Mouse (Mus musculus) CH12.LX (cell line): ENCODE measurements around the gene Mgll. TPM values are rescaled to one million over a fixed set of nuclear protein-coding genes. Genes with fewer than 3 reads are reported as not detected.
A peak's percentile ranks its signal among the peaks of the same experiment; 100 is the strongest.

Source experiments
- DNase-seq: peaks from one replicate; pipeline ENCODE4 v3.0.0-alpha.2; 2013; ENCODE audit errors: extremely low read depth
- H3K27ac ChIP-seq: 2 replicates; pipeline ENCODE4 v1.5.1; 2012; ENCODE audit warnings: low read depth, mild to moderate bottlenecking, control low read depth, moderate library complexity; ENCODE audit not compliant: insufficient read depth
- H3K27me3 ChIP-seq: replicated peaks from 2 replicates; pipeline ENCODE3; 2012; ENCODE audit warnings: inconsistent platforms
- H3K36me3 ChIP-seq, 2 experiments: replicated peaks in 1 of 2; 2 replicates each; pipeline versions ENCODE3 to v1.6.1; 2012; ENCODE audit warnings: inconsistent platforms in 1 of 2, low read length in 1 of 2, mild to moderate bottlenecking in 1 of 2, mixed read lengths in 1 of 2, moderate library complexity in 1 of 2; ENCODE audit not compliant: control insufficient read depth in 1 of 2, insufficient read depth in 1 of 2
- H3K4me1 ChIP-seq, 2 experiments: 2 replicates each; pipeline ENCODE4 v1.6.1; 2012; ENCODE audit warnings: inconsistent platforms in 1 of 2, moderate library complexity in 1 of 2; ENCODE audit not compliant: insufficient read depth in 2 of 2, control insufficient read depth in 1 of 2
- H3K4me2 ChIP-seq: 2 replicates; pipeline ENCODE4 v1.6.1; 2012; ENCODE audit warnings: low read depth, mild to moderate bottlenecking, control low read depth; ENCODE audit not compliant: poor library complexity, insufficient read depth, severe bottlenecking
- H3K4me3 ChIP-seq, 3 experiments: fragments of 150-350 bp in 1 of 3; sonication (generic) in 1 of 3; replicated peaks in 1 of 3; 2 replicates each; pipeline versions ENCODE3 to v1.5.1; 2011 to 2012; ENCODE audit warnings: low read depth in 2 of 3, low read length in 2 of 3, mild to moderate bottlenecking in 2 of 3, moderate library complexity in 2 of 3, control low read depth in 1 of 3, improper control_type of control experiment in 1 of 3, inconsistent platforms in 1 of 3, mixed read lengths in 1 of 3; ENCODE audit not compliant: poor library complexity in 1 of 3
- H3K79me2 ChIP-seq: replicated peaks from 2 replicates; pipeline ENCODE4 v1.6.1; 2012; ENCODE audit warnings: mild to moderate bottlenecking, moderate library complexity; ENCODE audit not compliant: control insufficient read depth, poor library complexity, insufficient read depth, severe bottlenecking; ENCODE audit errors: extremely low read depth
- H3K9ac ChIP-seq: 2 replicates; pipeline ENCODE4 v1.6.1; 2012; ENCODE audit warnings: low read depth, mild to moderate bottlenecking, control low read depth, moderate library complexity; ENCODE audit not compliant: insufficient read depth
- H3K9me3 ChIP-seq: replicated peaks from 2 replicates; pipeline ENCODE3; 2012; ENCODE audit warnings: low read length, inconsistent platforms, mixed read lengths
- BHLHE40 ChIP-seq: IDR thresholded peaks from 2 replicates; pipeline ENCODE4 v1.6.1; 2011; ENCODE audit warnings: mild to moderate bottlenecking, low read depth, low read length, improper control_type of control experiment
- CHD1 ChIP-seq: IDR thresholded peaks from 2 replicates; pipeline ENCODE4 v1.6.1; 2012; ENCODE audit warnings: low read depth, low read length, improper control_type of control experiment, inconsistent platforms
- E2F4 ChIP-seq: IDR thresholded peaks from 2 replicates; pipeline ENCODE4 v1.6.1; 2011; ENCODE audit warnings: low read depth, low read length, improper control_type of control experiment; ENCODE audit not compliant: insufficient replicate concordance
- ELF1 ChIP-seq: IDR thresholded peaks from 2 replicates; pipeline ENCODE4 v1.6.1; 2014; ENCODE audit warnings: low read depth, mild to moderate bottlenecking, inconsistent platforms, low read length, improper control_type of control experiment
- EP300 ChIP-seq: IDR thresholded peaks from 2 replicates; pipeline ENCODE4 v1.6.1; 2011; ENCODE audit warnings: low read length, improper control_type of control experiment
- GABPA ChIP-seq: IDR thresholded peaks from 2 replicates; pipeline ENCODE4 v1.6.1; 2012; ENCODE audit warnings: low read depth, low read length, improper control_type of control experiment, inconsistent platforms; ENCODE audit not compliant: insufficient replicate concordance
- HCFC1 ChIP-seq: IDR thresholded peaks from 2 replicates; pipeline ENCODE4 v1.6.1; 2012; ENCODE audit warnings: low read depth, mild to moderate bottlenecking, inconsistent platforms, low read length, improper control_type of control experiment
- IRF4 ChIP-seq: IDR thresholded peaks from 2 replicates; pipeline ENCODE4 v1.6.1; 2014; ENCODE audit warnings: low read depth, mild to moderate bottlenecking, inconsistent platforms, low read length, improper control_type of control experiment
- JUN ChIP-seq: IDR thresholded peaks from 2 replicates; pipeline ENCODE4 v1.6.1; 2011; ENCODE audit warnings: low read depth, mild to moderate bottlenecking, low read length, improper control_type of control experiment, moderate library complexity; ENCODE audit not compliant: insufficient read depth
- JUND ChIP-seq: conservative IDR thresholded peaks from 2 replicates; pipeline ENCODE4 v1.6.1; 2011; ENCODE audit warnings: low read depth, low read length, improper control_type of control experiment
- KAT2A ChIP-seq: IDR thresholded peaks from 2 replicates; pipeline ENCODE4 v1.6.1; 2012; ENCODE audit warnings: low read length, improper control_type of control experiment, inconsistent platforms; ENCODE audit not compliant: insufficient replicate concordance
- MAFK ChIP-seq: IDR thresholded peaks from 2 replicates; pipeline ENCODE4 v1.6.1; 2011; ENCODE audit warnings: low read length, improper control_type of control experiment; ENCODE audit not compliant: insufficient replicate concordance
- MEF2A ChIP-seq: IDR thresholded peaks from 2 replicates; pipeline ENCODE4 v1.6.1; 2014; ENCODE audit warnings: low read depth, mild to moderate bottlenecking, inconsistent platforms, low read length, improper control_type of control experiment, borderline replicate concordance
- MXI1 ChIP-seq: IDR thresholded peaks from 2 replicates; pipeline ENCODE4 v1.6.1; 2011; ENCODE audit warnings: mild to moderate bottlenecking, low read depth, low read length, improper control_type of control experiment
- MYC ChIP-seq: IDR thresholded peaks from 2 replicates; pipeline ENCODE4 v1.6.1; 2011; ENCODE audit warnings: low read depth, mild to moderate bottlenecking, improper control_type of control experiment, low read length
- NELFE ChIP-seq: IDR thresholded peaks from 2 replicates; pipeline ENCODE4 v1.6.1; 2011; ENCODE audit warnings: low read depth, low read length, improper control_type of control experiment
- NRF1 ChIP-seq: IDR thresholded peaks from 2 replicates; pipeline ENCODE4 v1.6.1; 2014; ENCODE audit warnings: low read depth, mild to moderate bottlenecking, inconsistent platforms, low read length, improper control_type of control experiment, moderate library complexity
- PAX5 ChIP-seq: IDR thresholded peaks from 2 replicates; pipeline ENCODE4 v1.6.1; 2012; ENCODE audit warnings: low read length, inconsistent platforms, mixed read lengths
- POLR2A ChIP-seq: IDR thresholded peaks from 2 replicates; pipeline ENCODE4 v1.6.1; 2011; ENCODE audit warnings: low read depth, mild to moderate bottlenecking, improper control_type of control experiment, low read length
- POLR2AphosphoS2 ChIP-seq: IDR thresholded peaks from 2 replicates; pipeline ENCODE4 v1.6.1; 2011; ENCODE audit warnings: low read depth, low read length, improper control_type of control experiment
- RAD21 ChIP-seq: IDR thresholded peaks from 2 replicates; pipeline ENCODE4 v1.6.1; 2011; ENCODE audit warnings: low read depth, mild to moderate bottlenecking, low read length, improper control_type of control experiment, moderate library complexity
- RCOR1 ChIP-seq: conservative IDR thresholded peaks from 2 replicates; pipeline ENCODE4 v1.6.1; 2012; ENCODE audit warnings: low read depth, mild to moderate bottlenecking, inconsistent platforms, low read length, improper control_type of control experiment
- SIN3A ChIP-seq: IDR thresholded peaks from 2 replicates; pipeline ENCODE4 v1.6.1; 2012; ENCODE audit warnings: low read length, improper control_type of control experiment, inconsistent platforms
- SMC3 ChIP-seq: IDR thresholded peaks from 2 replicates; pipeline ENCODE4 v1.6.1; 2011; ENCODE audit warnings: low read depth, low read length, improper control_type of control experiment
- TBP ChIP-seq: conservative IDR thresholded peaks from 2 replicates; pipeline ENCODE4 v1.6.1; 2011; ENCODE audit warnings: low read depth, low read length, improper control_type of control experiment
- TCF12 ChIP-seq: IDR thresholded peaks from 2 replicates; pipeline ENCODE4 v1.6.1; 2014; ENCODE audit warnings: low read depth, mild to moderate bottlenecking, inconsistent platforms, low read length, improper control_type of control experiment
- UBTF ChIP-seq: IDR thresholded peaks from 2 replicates; pipeline ENCODE4 v1.6.1; 2012; ENCODE audit warnings: low read depth, mild to moderate bottlenecking, inconsistent platforms, low read length, improper control_type of control experiment, moderate library complexity
- USF1 ChIP-seq: IDR thresholded peaks from 2 replicates; pipeline ENCODE4 v1.6.1; 2014; ENCODE audit warnings: low read depth, mild to moderate bottlenecking, inconsistent platforms, low read length, improper control_type of control experiment
- USF2 ChIP-seq: conservative IDR thresholded peaks from 2 replicates; pipeline ENCODE4 v1.6.1; 2011; ENCODE audit warnings: low read depth, low read length, improper control_type of control experiment
- ZC3H11A ChIP-seq: IDR thresholded peaks from 2 replicates; pipeline ENCODE4 v1.6.1; 2012; ENCODE audit warnings: low read depth, mild to moderate bottlenecking, inconsistent platforms, low read length, improper control_type of control experiment
- ZKSCAN1 ChIP-seq: IDR thresholded peaks from 2 replicates; pipeline ENCODE4 v1.6.1; 2012; ENCODE audit warnings: low read depth, inconsistent platforms, low read length, improper control_type of control experiment, borderline replicate concordance
- ZNF384 ChIP-seq: IDR thresholded peaks from 2 replicates; pipeline ENCODE4 v1.6.1; 2012; ENCODE audit warnings: low read depth, low read length, improper control_type of control experiment, inconsistent platforms
- dilution Hi-C: fragments of 300-500 bp; cut with MboI; formaldehyde crosslinking; loops from 2 replicates; pipeline ENCODE4 v1.14.3; 2020; ENCODE audit warnings: low sequenced_read_pairs; ENCODE audit not compliant: extremely low pct_unique_long_range_greater_than_20kb, extremely low pct_ligation_motif_present
- in situ Hi-C: fragments of 300-500 bp; cut with MboI; formaldehyde crosslinking; loops from 3 replicates; pipeline ENCODE4 v1.14.3; 2019; ENCODE audit warnings: low sequenced_read_pairs, low pct_ligation_motif_present, low pct_unique_long_range_greater_than_20kb, mixed read lengths
- polyA plus RNA-seq: library from polyadenylated mRNA; unstranded; fragments of >175 nt; gene quantifications from 2 replicates; pipeline ENCODE4 v1.2.1, GENCODE M21; 2012; ENCODE audit warnings: low read depth; ENCODE audit not compliant: insufficient read length
- total RNA-seq, 2 experiments: library from RNA; depleted of rRNA; stranded (reverse); fragments of 300-350 nt in 1 of 2; fragments of >200 nt in 1 of 2; gene quantifications; 2 replicates each; pipeline ENCODE4 v1.2.3; 2012 to 2014

The Mgll gene
- total and polyA plus RNA-seq, 3 experiments, result 60.8 to 81.1 (median 76.5) TPM

DNA sequence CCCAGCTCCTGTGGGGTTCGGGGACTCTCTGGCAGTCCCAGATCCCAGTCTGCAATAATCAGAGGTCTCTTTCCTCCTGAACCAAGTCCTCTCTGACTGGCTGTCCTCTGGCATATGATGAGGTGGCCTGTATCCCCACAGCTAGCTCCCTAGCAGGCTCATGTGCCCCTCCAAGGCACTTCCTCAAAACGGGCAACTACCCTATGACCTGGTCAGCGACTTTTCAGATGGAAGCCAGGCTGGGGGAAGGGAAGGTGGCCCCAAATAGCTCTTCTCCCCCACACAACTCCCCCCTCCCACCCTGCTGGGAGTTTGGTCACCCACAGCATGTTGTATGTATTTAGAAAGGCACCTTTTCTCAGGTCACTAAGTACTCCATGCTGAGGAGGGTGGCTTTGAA lies 101.9 kb downstream of the Mgll start:
- Histone ChIP-seq H3K79me2 (no peaks in the 10 kb centered on the region), H3K36me3 (peaks cover 51 to 60% of the 10 kb centered on the region in 2 experiments), H3K4me3 (no peak overlapping the region), H3K4me1 (peaks cover 45 to 77% of the 10 kb centered on the region in 2 experiments), H3K4me2 (no peak overlapping the region), H3K9me3 (no peaks in the 10 kb centered on the region), H3K27me3 (no peaks in the 10 kb centered on the region), H3K27ac (peak overlapping the region; percentile 25; the same call in 1 of the 2 replicates), H3K9ac (no peak overlapping the region)
- TF ChIP-seq JUN, result no peak
- TF ChIP-seq CHD1, result no peak
- no peak for TF ChIP-seq BHLHE40
- no peak for TF ChIP-seq POLR2AphosphoS2
- no peak for TF ChIP-seq ELF1
- TF ChIP-seq MEF2A, result no peak
- TF ChIP-seq EP300, result no peak
- no peak for TF ChIP-seq RAD21
- no peak for TF ChIP-seq USF2
- no peak for TF ChIP-seq SIN3A
- dilution Hi-C loops, result no loop called here
- in situ Hi-C loops, result loop anchor here (5.0 kb wide), 1 partner anchor 94 kb away; no protein-coding TSS in a partner anchor
- no peak for DNase-seq

DNA sequence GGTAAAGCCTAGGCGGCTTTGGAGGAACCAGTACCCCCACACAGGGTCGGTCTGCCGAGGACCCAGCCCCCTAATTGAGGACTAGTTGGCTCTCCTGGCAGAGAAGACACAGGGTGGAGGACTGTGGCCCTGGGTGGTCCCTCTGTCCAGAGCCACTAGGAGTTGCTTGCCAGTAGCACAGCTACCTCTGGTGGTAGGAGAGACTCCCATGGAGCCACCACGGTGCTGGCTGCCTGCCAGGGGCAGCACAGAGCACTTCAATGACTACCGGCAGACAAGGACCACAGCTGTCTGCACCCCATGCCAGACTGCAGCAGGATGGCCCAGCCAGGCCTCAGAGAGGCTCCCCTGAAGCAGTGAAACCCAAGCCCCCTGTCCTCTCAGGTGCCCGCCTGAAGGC lies 102.3 kb downstream of the Mgll start:
- H3K9me3 ChIP-seq, result no peaks in the 10 kb centered on the region
- peak; percentile 60 for DNase-seq
- peaks cover 49 to 80% of the 10 kb centered on the region in 2 experiments for H3K4me1 ChIP-seq
- in situ Hi-C loops, result loop anchor here (5.0 kb wide), 1 partner anchor 94 kb away; no protein-coding TSS in a partner anchor
- no peak overlapping the region for H3K4me2 ChIP-seq
- H3K9ac ChIP-seq, result no peak overlapping the region
- H3K4me3 ChIP-seq, result no peak overlapping the region
- no peaks in the 10 kb centered on the region for H3K79me2 ChIP-seq
- dilution Hi-C loops, result no loop called here
- H3K36me3 ChIP-seq, result peaks cover 47 to 56% of the 10 kb centered on the region in 2 experiments
- peak overlapping the region; percentile 95 for H3K27ac ChIP-seq
- H3K27me3 ChIP-seq, result no peaks in the 10 kb centered on the region
- TF ChIP-seq USF1 (no peak), MYC (no peak), JUND (no peak), IRF4 (peak; percentile 55), TBP (no peak), ZKSCAN1 (no peak), TCF12 (peak; percentile 27; the same call in 1 of the 2 replicates), EP300 (no peak), ELF1 (no peak), ZNF384 (no peak), UBTF (no peak), BHLHE40 (no peak), CHD1 (no peak), SMC3 (peak; percentile 62), ZC3H11A (no peak), POLR2A (no peak), POLR2AphosphoS2 (no peak), MXI1 (peak; percentile 34; the same call in 1 of the 2 replicates), NRF1 (no peak), KAT2A (no peak), RCOR1 (no peak), MAFK (no peak), PAX5 (no peak), GABPA (no peak), JUN (no peak), HCFC1 (no peak), SIN3A (no peak), E2F4 (no peak), NELFE (no peak)
